Mouse (Mus musculus): ENCODE data around the gene Retsat.

GRCm38 (mm10) chr6:72647383-72647820 is 49.1 kb downstream of the Retsat start:
- TF ChIP-seq CTCF (IDR thresholded peaks at IDR 0.05; ENCODE audit: borderline replicate concordance, control insufficient read depth, extremely low read depth, insufficient read depth, low read length, poor library complexity) (no peak), POLR2A (IDR thresholded peaks at IDR 0.05; ENCODE audit: control insufficient read depth, extremely low read depth, insufficient read depth, low read length, poor library complexity) (no peak)

All from thymus, adult 2 months (tissue).